Mouse (Mus musculus) duodenum, adult 2 months (tissue): Measurements from ENCODE around the gene Vmn2r37. TPM values are rescaled to one million over a fixed set of nuclear protein-coding genes. Genes with fewer than 3 reads are reported as not detected.

Experiments
- polyA plus RNA-seq: library from polyadenylated mRNA; depleted of rRNA; stranded (reverse); fragments of >200 nt; gene quantifications from 2 replicates; pipeline ENCODE4 v1.2.3, GENCODE M21; 2012; ENCODE audit warnings: low replicate concordance; rRNA removed

Gene Vmn2r37
- polyA plus RNA-seq, result not detected in 2 replicates

DNA sequence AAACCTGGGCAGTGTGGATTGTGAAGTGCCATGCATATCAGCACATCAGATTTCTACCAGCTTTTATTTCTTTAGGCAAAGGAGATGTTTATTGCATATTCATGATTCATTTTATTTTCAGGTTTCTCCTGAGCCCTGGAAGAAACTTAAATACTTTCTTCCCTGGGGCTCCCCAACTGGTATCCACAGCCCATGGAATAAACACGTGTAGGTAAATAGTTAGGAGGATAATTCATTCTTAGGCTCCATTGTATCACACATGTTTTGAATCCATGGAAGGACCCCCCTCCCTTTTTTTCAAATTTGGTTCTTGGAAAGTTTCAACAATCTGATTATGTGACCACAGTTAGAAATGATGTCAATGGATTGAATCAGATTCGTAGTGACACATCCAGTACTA, at the start of gene Vmn2r37:
Vmn2r37 (minus strand) TSS at position 101 of the 400 bp plus-strand sequence.

Other genes with a start within 250 kb of the Vmn2r37 start
- gene Vmn2r39, start 192.9 kb downstream of the Vmn2r37 start, polyA plus RNA-seq, result not detected in 2 replicates
- not detected in 2 replicates for gene Vmn2r38, start 125.8 kb downstream of the Vmn2r37 start, polyA plus RNA-seq